Mouse (Mus musculus) thymus, adult 2 months (tissue): ENCODE measurements at regions not wholly inside any gene's neighbourhood (a gene's known extent, or its start where the extent isn't known, plus 50 kb on each side); places are given as distances from the start of the nearest gene placed in this dataset.

Experiments used
- DNase-seq: peaks from one replicate; pipeline ENCODE4 v3.0.0; 2021
- H3K27ac ChIP-seq: fragments of 200-500 bp; 2 replicates; pipeline ENCODE4 v1.5.1; 2012; ENCODE audit warnings: low read length, control low read depth; ENCODE audit not compliant: control insufficient read depth, insufficient read depth
- H3K27me3 ChIP-seq: fragments of 200-500 bp; 2 replicates; pipeline ENCODE4 v1.6.1; 2012; ENCODE audit warnings: mild to moderate bottlenecking, low read length, moderate library complexity, mixed read lengths; ENCODE audit not compliant: control insufficient read depth, insufficient read depth
- H3K36me3 ChIP-seq: fragments of 200-500 bp; 2 replicates; pipeline ENCODE4 v1.6.1; 2012; ENCODE audit warnings: mild to moderate bottlenecking, low read length, moderate library complexity; ENCODE audit not compliant: control insufficient read depth, insufficient read depth
- H3K4me1 ChIP-seq: fragments of 200-500 bp; replicated peaks from 2 replicates; pipeline ENCODE4 v1.6.1; 2012; ENCODE audit warnings: low read length; ENCODE audit not compliant: control insufficient read depth, insufficient read depth
- H3K4me3 ChIP-seq: fragments of 200-500 bp; 2 replicates; pipeline ENCODE4 v1.5.1; 2012; ENCODE audit warnings: mild to moderate bottlenecking, low read length, control low read depth, moderate library complexity; ENCODE audit not compliant: control insufficient read depth, insufficient read depth
- CTCF ChIP-seq: fragments of 200-500 bp; IDR thresholded peaks from 2 replicates; pipeline ENCODE4 v1.5.1; 2012; ENCODE audit warnings: mild to moderate bottlenecking, control low read depth, low read length, moderate library complexity, borderline replicate concordance; ENCODE audit not compliant: control insufficient read depth, poor library complexity, insufficient read depth; ENCODE audit errors: extremely low read depth
- POLR2A ChIP-seq: fragments of 200-500 bp; IDR thresholded peaks from 2 replicates; pipeline ENCODE4 v1.6.1; 2012; ENCODE audit warnings: mild to moderate bottlenecking, low read length, control low read depth, moderate library complexity; ENCODE audit not compliant: control insufficient read depth, poor library complexity, insufficient read depth; ENCODE audit errors: extremely low read depth
- WGBS: fragments of 180-500 bp; shearing (Covaris S2); methylation state at CpG from one replicate; pipeline ENCODE4 v1.1.7; 2018; 5-methylcytosine and 5-hydroxymethylcytosine counted together

GRCm38 (mm10) chr13:58469731-58470130, 66.6 kb upstream of the Hnrnpk start:
- DNase-seq, result no peak
- peaks cover 2% of the 10 kb centered on the region; the same call in 1 of the 2 replicates for H3K27me3 ChIP-seq

GRCm38 (mm10) chr13:58467097-58467642, 64.0 kb upstream of the Hnrnpk start:
- Histone ChIP-seq H3K4me3 (no peak overlapping the region), H3K27me3 (peaks cover 2% of the 10 kb centered on the region; the same call in 1 of the 2 replicates), H3K36me3 (no peaks in the 10 kb centered on the region), H3K27ac (no peak overlapping the region), H3K4me1 (peaks cover 5% of the 10 kb centered on the region)
- DNase-seq, result no peak
- TF ChIP-seq CTCF, result no peak
- TF ChIP-seq POLR2A, result no peak
- WGBS, result 93% methylated on average over 10 of the region's 10 CpGs

More at GRCm38 (mm10) chr13:58469731-58470130, 66.6 kb upstream of the Hnrnpk start:
- Histone ChIP-seq H3K4me3 (no peak overlapping the region), H3K36me3 (no peaks in the 10 kb centered on the region), H3K4me1 (peaks cover 5% of the 10 kb centered on the region), H3K27ac (no peak overlapping the region)
- TF ChIP-seq POLR2A (no peak), CTCF (no peak)
- 42% methylated on average over 6 of the region's 6 CpGs for WGBS

GRCm38 (mm10) chr13:58465206-58466104, 62.3 kb upstream of the Hnrnpk start:
- Histone ChIP-seq H3K4me1 (no peaks in the 10 kb centered on the region), H3K4me3 (no peak overlapping the region), H3K36me3 (no peaks in the 10 kb centered on the region), H3K27ac (no peak overlapping the region), H3K27me3 (no peaks in the 10 kb centered on the region; the same call in 1 of the 2 replicates)
- DNase-seq, result no peak
- no peak for TF ChIP-seq POLR2A
- TF ChIP-seq CTCF, result no peak
- 84% methylated on average over 13 of the region's 13 CpGs for WGBS
